In the genomic region with DNA sequence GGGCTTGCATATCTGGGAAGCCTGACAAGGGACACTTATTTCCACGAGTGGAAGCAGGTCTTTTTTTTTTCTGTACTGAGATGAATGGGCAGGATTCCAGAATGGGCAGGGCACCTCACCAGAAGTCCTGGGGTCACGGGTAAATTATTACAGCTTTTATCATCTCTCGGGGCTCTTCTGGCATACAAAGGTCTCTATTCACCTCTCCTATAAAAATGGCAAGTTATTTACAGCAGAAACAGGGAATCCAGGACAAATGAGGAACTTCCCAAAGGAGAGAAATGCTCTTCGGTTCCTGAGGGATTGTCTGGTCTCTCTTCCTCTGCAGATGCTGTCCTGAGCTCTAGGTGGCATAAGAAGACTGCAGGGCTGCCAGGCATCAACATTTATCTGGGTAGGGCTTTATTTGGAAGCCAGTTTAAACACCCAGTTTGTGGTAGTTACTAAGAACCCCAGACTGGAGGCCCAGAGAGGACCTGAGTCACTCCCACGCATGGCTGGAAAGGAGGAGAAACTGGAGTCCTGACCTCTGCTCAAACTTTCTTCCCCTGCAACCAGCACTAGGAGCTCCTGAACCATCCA, we compare ENCODE assay signal across 12 mouse cellular contexts. TPM values are rescaled to one million over a fixed set of nuclear protein-coding genes. Genes with fewer than 3 reads are reported as not detected.
DNase-seq lines count a peak whose midpoint lies in the region; TF ChIP-seq lines count a peak whose summit lies in the region.
"Had no signal": no experiment of that assay in that cellular context is flagged by ENCODE, and none has a peak within 500 bp of the region (broad histone marks: within the 10 kb centered on the region; RNA-seq: fewer than 3 reads in every experiment).

No protein-coding gene starts in this region.

- no peak overlapping the region for H3K4me3 ChIP-seq in layer of hippocampus, adult 2 months
- no peak overlapping the region for H3K4me3 ChIP-seq in C2C12 (ENCODE audit: insufficient read depth, poor library complexity, severe bottlenecking)
- H3K4me3 ChIP-seq in cortical plate, adult 2 months (ENCODE audit: insufficient read depth, low read length): no peak overlapping the region
- H3K4me3 ChIP-seq: megakaryocyte, embryonic 14.5 days had no signal

- no peaks in the 10 kb centered on the region for H3K79me3 ChIP-seq in C2C12 (ENCODE audit: low read depth)

- H3K79me2 ChIP-seq in C2C12 (ENCODE audit: control insufficient read depth, insufficient read depth): no peaks in the 10 kb centered on the region

- H3K27me3 ChIP-seq in C2C12 (ENCODE audit: control insufficient read depth, insufficient read depth, insufficient read length): no peaks in the 10 kb centered on the region

- DNase-seq in layer of hippocampus, adult 2 months (ENCODE audit: low spot score in 2 of 2): no peak
- no peak for DNase-seq in layer of hippocampus, postnatal 14 days (ENCODE audit: low spot score in 2 of 2)
- peak; percentile 22 to 38 for DNase-seq in kidney, postnatal 4 days
- DNase-seq in thymus, postnatal 4 days: no peak
- no peak for DNase-seq in thymus, postnatal 14 days
- no peak for DNase-seq in spleen, adult 12 weeks (ENCODE audit: low spot score)

- H3ac ChIP-seq in C2C12 (ENCODE audit: control insufficient read depth, insufficient read length, low read depth): no peak overlapping the region

- no peaks in the 10 kb centered on the region for H3K4me1 ChIP-seq in cortical plate, adult 2 months (ENCODE audit: control insufficient read depth, insufficient read depth, low read length)

- TF ChIP-seq CTCF in layer of hippocampus, adult 2 months (conservative IDR thresholded peaks at IDR 0.05): peak; percentile 72
- TF ChIP-seq CTCF in C2C12 (IDR thresholded peaks at IDR 0.05; ENCODE audit: control insufficient read depth, insufficient read depth, insufficient read length): peak; percentile 11
- peak; percentile 65 for TF ChIP-seq CTCF in cortical plate, adult 2 months (IDR thresholded peaks at IDR 0.05; ENCODE audit: extremely low read depth, insufficient read depth, low read length)

- H3K27ac ChIP-seq in layer of hippocampus, adult 2 months: no peak overlapping the region
- H3K27ac ChIP-seq in cortical plate, adult 2 months (ENCODE audit: insufficient read depth, low read length): no peak overlapping the region

- H3K36me3 ChIP-seq in C2C12 (ENCODE audit: control insufficient read depth, insufficient read depth): no peaks in the 10 kb centered on the region

- no peak for TF ChIP-seq POLR2A in cortical plate, adult 2 months (IDR thresholded peaks at IDR 0.05; ENCODE audit: extremely low read depth, insufficient read depth, low read length)

TF ChIP-seq in C2C12, 6 proteins besides CTCF, POLR2A, EP300 and RAD21:
- TF ChIP-seq MYOD1 (IDR thresholded peaks at IDR 0.05; ENCODE audit: control insufficient read depth, insufficient read length, low read depth) (no peak), MAX (IDR thresholded peaks at IDR 0.05) (no peak), CEBPB (IDR thresholded peaks at IDR 0.05; ENCODE audit: low read depth) (no peak), USF1 (IDR thresholded peaks at IDR 0.05; ENCODE audit: low read depth) (no peak)

RNA-seq across cellular contexts. Expression of a gene that starts 0.8 kb away (rescaled TPM):
- not detected for total RNA-seq in layer of hippocampus, adult 2 months (2021)
- total RNA-seq in layer of hippocampus, postnatal 14 days (2021): not detected
- polyA plus RNA-seq in C2C12 (2012; fragmentation: generic; extraction: Trizol): not detected
- polyA plus RNA-seq in cortical plate, adult 2 months (2012; rRNA removed): not detected in 2 replicates
- total RNA-seq: layer of hippocampus, adult 18-20 months had no signal
- polyA plus RNA-seq: embryonic facial prominence, embryonic 11.5 days had no signal

RNA-seq across cellular contexts. Expression of a gene that starts 46.5 kb away (rescaled TPM):
- 1 to 10 TPM; 1.1 to 1.3 TPM for total RNA-seq in layer of hippocampus, adult 2 months (2021)
- total RNA-seq in layer of hippocampus, postnatal 14 days (2021): 1 to 10 TPM; 1.1 to 2.0 TPM
- polyA plus RNA-seq in C2C12 (2012; fragmentation: generic; extraction: Trizol): 0.61 TPM
- polyA plus RNA-seq in cortical plate, adult 2 months (2012; rRNA removed): 0.96 and 1.2 TPM in 2 replicates

RNA-seq across cellular contexts. Expression of a gene that starts 51.4 kb away (rescaled TPM):
- 100 to 1,000 TPM; 123 to 126 TPM for total RNA-seq in layer of hippocampus, adult 2 months (2021)
- 10 to 100 TPM; 94.9 to 97.0 TPM for total RNA-seq in layer of hippocampus, postnatal 14 days (2021)
- 404 TPM for polyA plus RNA-seq in C2C12 (2012; fragmentation: generic; extraction: Trizol)
- polyA plus RNA-seq in cortical plate, adult 2 months (2012; rRNA removed): 235 and 239 TPM in 2 replicates

RNA-seq across cellular contexts. Expression of a gene that starts 51.4 kb away (rescaled TPM):
- total RNA-seq in layer of hippocampus, adult 2 months (2021): not detected
- total RNA-seq in layer of hippocampus, postnatal 14 days (2021): not detected
- not detected for polyA plus RNA-seq in C2C12 (2012; fragmentation: generic; extraction: Trizol)
- polyA plus RNA-seq in cortical plate, adult 2 months (2012; rRNA removed): not detected in 2 replicates
- total RNA-seq: layer of hippocampus, adult 18-20 months had no signal
- polyA plus RNA-seq: gonadal fat pad, adult 2 months had no signal

Comparison
In these comparisons a context has a peak if more than half of its experiments do, and no peak if none do; other contexts are left out.
1. DNase-seq: peak in kidney, postnatal 4 days (2 of 2); none in layer of hippocampus, adult 2 months (0 of 2), layer of hippocampus, postnatal 14 days (0 of 2), thymus, postnatal 4 days (single experiment), thymus, postnatal 14 days (single experiment) and spleen, adult 12 weeks (single experiment).
2. CTCF ChIP-seq: peak in every context shown above with its lines; median percentile 72 in layer of hippocampus, adult 2 months; 65 in cortical plate, adult 2 months; 11 in C2C12.